Mouse (Mus musculus) ovary, adult 18-20 months (tissue): ENCODE data around the gene Cbarp.

Experiments used
- DNase-seq: peaks from one replicate; pipeline ENCODE4 v3.0.0; 2022; ENCODE audit warnings: low spot score, mixed read lengths

Cbarp gene

GRCm38 (mm10) chr10:80140666-80141035, at the start of gene Cbarp:
Gene Cbarp (minus strand): TSS chr10:80140835.
- DNase-seq, result no peak

DNA sequence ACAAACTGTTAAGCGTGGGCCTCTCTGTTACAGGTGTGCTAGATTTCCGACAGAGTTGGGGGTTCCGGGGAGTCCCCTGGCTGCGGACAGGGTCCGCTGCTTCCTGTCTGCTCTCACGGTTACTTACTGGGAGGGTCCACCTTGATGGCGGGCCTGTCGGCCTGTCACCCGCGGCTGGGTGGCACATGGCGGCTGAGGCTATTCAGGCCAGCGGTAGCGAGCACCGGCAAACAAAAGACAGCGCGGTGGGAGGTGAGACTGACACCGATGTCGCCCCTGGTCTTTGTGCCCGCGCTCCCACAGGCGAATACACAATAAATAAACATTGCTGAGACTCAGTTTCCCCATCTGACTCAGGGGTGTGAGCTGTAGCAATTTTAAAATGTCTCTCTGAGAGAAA, 49.4 kb upstream of the Cbarp start:
- DNase-seq, result no peak

GRCm38 (mm10) chr10:80188453-80189024, 47.9 kb upstream of the Cbarp start:
- no peak for DNase-seq

DNA sequence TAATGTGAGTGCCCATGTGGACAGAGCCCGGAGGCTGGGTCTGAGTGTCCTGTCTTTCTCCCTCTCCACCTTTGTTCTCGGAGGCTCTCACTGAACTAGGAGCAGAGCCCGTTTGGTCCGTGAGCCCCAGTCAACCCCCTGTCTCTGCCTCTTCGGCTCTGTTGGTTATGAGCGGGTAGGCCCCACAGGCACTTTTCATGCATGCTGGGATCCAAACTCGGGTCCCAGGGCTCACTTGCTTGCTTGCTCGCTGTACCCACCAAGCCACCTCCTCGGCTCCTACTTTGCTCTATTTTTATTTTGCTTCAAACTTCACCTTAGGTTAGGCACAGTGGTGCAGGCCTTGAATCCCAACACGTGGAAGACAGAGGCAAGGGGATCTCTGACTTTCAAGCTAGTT, 47.1 kb upstream of the Cbarp start:
- no peak for DNase-seq

DNA sequence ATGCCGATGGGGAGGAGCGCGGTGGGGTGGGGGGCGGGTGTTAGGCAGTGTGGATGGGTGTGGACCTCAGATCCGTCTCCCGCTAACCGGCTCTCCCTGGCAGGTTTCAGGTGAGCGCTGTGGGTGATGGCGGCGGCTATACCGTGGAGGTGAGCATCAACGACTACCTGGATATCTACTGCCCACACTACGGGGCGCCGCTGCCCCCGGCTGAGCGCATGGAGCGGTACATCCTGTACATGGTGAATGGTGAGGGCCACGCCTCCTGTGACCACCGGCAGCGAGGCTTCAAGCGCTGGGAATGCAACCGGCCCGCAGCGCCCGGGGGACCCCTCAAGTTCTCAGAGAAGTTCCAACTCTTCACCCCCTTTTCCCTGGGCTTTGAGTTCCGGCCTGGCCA, 46.0 kb upstream of the Cbarp start:
- no peak for DNase-seq

DNA sequence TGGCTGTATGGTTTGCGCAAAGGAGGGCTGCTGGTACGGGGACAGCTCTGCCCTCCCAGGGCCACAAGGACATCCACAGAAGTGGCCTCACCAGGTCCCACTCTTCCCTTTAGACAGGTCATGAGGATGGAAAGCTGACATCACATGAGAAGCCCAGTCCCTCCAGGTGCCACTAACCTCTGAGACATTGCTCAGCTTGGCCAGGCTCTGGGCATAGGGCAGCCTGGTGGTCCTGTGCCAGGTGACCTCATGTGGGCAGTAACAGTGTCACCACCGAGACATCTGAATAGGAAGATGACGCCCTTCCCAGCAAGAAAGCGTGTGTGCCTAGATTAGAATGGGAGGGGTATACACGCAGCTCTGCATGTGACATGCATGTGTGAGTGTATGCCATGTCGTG, 41.9 kb upstream of the Cbarp start:
- no peak for DNase-seq

DNA sequence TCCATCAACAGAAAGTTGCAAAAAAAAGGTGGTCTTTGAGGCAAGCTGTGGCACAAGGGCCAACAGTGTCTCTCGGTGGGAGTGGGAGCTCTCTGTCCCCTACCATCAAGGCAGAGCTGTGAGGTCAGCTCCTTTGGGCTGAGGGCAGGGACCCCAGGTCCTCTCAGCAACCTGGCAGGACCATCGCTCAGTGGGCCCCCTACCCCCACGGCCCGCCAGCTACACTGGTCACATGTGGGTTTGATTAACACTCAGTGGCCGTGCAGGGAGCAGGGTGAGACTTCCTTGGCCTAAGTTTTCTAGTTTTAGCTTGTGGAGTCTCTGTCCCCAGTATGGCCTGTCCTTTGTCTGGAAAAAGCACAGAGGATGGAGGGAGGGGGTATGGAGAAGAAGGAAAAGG, 40.2 kb upstream of the Cbarp start:
- DNase-seq, result no peak

GRCm38 (mm10) chr10:80180288-80180687, 39.7 kb upstream of the Cbarp start:
- no peak for DNase-seq

GRCm38 (mm10) chr10:80179068-80180051, 38.7 kb upstream of the Cbarp start, which contains the start of gene Efna2:
Gene Efna2 (plus strand): TSS chr10:80179482.
- no peak for DNase-seq

GRCm38 (mm10) chr10:80177441-80178279, 37.0 kb upstream of the Cbarp start:
- no peak for DNase-seq

DNA sequence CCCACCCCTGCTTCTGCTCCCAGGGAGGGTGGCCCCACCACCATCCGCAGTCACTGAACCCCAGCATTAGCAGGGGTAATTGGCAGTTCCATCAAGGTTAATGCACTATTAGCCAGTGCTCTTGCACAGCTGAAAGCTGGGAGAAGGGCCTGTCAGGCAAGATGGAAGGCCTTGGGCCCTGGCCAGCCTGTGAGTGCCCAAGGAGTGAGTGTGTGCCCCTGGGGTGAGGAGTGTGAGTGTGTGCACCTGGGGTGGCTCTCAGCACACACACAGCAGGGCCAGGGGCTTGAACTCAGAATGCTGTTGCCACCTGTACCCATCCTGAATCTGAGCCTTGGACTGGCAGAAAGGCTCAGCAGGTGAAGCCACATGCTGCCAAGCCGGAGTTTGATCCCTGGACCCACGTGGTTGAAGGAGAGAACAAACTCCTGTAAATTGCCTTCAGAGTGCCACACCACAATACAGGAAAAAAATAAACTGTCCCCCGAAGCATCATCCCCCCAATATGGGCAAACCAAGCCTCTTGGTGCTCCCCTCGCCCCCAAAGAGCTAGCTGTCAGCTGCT, 35.7 kb upstream of the Cbarp start:
- DNase-seq, result no peak

DNA sequence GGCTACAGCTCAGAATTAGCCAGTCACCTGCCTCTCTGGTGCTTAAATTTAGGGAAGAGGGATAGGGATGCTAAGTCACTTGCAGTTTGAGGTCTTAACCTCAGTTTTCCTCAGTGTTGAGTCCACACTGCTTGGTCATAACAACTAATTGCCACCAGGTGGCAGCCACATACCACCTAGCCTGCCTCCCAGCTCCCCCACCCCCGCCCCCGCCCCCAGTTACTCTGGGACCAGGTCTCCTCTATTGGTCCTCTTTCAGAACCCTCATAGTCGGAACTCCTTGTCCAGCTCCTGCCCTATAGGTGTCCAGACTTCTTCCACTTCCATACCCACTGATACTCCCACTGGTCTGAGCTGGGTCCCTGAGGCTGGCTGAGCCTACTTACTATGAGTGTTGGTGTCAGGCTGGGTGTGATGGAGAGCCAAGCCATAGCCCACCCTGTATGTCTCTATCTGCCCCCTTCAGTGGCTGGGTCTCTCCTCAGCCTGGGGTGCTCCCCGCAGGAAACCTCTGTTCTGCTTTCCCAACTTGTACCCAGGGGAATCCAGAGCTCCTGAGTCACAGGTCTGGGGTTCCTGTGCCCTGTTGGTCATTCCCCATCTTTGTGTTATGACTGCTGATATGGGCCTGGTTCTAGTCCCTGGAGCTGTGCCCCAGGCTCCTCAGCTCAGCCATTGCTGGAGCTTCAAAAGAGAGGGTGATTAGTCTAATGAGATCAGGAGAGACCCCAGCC, 35.1 kb upstream of the Cbarp start:
- DNase-seq, result no peak

GRCm38 (mm10) chr10:80174705-80175104, 34.1 kb upstream of the Cbarp start:
- no peak for DNase-seq

GRCm38 (mm10) chr10:80173955-80174640, 33.5 kb upstream of the Cbarp start:
- DNase-seq, result no peak

DNA sequence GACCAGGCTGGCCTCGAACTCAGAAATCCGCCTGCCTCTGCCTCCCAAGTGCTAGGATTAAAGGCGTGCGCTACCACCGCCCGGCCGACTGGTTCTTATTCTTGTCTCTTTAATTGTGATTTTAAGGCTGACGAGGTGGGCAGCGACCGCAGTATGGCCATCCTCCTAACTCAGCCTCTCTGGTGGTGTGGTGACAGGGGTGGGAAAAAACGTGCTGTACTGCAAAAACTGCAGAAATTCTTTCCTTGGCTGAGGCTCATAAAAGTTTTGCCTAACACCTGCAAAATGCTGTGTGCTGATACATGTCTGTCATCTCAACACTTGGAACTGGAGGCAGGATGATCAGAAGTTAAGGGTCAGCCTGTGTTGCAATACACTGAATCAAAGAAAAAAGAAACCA, 32.7 kb upstream of the Cbarp start:
- DNase-seq, result no peak

GRCm38 (mm10) chr10:80172527-80173292, 32.1 kb upstream of the Cbarp start, which contains the start of gene 1600002K03Rik:
Gene 1600002K03Rik (plus strand): TSS chr10:80172944.
- DNase-seq, result peak; percentile 84

GRCm38 (mm10) chr10:80171760-80172526, 31.3 kb upstream of the Cbarp start:
- DNase-seq, result no peak

GRCm38 (mm10) chr10:80171252-80171651, 30.6 kb upstream of the Cbarp start:
- DNase-seq, result no peak

GRCm38 (mm10) chr10:80170601-80171021, 30.0 kb upstream of the Cbarp start:
- DNase-seq, result no peak
